Comparison of ENCODE assay signal across 9 mouse cellular contexts in the genomic region with DNA sequence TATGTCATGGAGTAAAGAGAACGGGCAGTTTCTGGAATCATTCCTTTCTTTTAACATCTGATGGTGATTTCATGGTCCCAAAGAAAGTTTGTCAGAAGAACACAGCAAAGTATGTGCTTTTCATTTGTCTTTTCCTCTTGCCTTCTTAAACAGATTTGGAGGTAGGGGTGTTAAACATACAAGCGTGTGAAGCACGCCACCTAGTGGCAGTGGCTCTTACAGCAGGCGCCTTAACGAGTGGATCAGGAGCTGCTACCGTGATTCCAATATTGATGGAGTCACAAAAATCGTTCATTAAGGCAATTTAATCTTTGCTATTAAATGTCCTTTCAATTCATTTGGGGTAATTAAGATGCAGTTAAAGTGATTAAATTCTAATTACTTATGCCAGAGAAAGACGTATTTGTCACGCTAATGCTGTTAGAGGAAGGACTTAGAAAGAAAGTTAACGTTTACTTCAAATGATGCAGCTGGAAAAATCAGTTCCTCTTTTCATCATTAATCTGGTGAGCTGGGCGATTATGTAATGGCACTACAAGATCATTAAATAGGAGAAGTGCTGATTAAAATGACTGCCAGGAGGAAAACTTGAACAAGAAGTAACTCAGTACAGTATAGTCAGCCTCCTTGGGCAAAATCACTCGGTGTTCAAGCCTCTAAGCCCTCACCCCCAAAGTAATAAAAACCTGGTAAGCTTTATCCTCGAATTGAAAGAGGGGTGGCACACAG. TPM values are rescaled to one million over a fixed set of nuclear protein-coding genes. Genes with fewer than 3 reads are reported as not detected.
A peak's percentile ranks its signal among the peaks of the same experiment; 100 is the strongest.
DNase-seq lines count a peak whose midpoint lies in the region; ATAC-seq and TF ChIP-seq lines count a peak whose summit lies in the region.
"Had no signal": no experiment of that assay in that cellular context is flagged by ENCODE, and none has a peak within 500 bp of the region (broad histone marks: within the 10 kb centered on the region; RNA-seq: fewer than 3 reads in every experiment).

No protein-coding gene starts in this region.

- dilution Hi-C loops in CH12.LX (cut with MboI; ENCODE audit: extremely low pct_ligation_motif_present, extremely low pct_unique_long_range_greater_than_20kb, low sequenced_read_pairs): no loop called here

- no peak overlapping the region for H3K9ac ChIP-seq in heart, adult 2 months (ENCODE audit: low read depth, low read length)
- H3K9ac ChIP-seq in CH12.LX (ENCODE audit: insufficient read depth, low read depth): no peak overlapping the region
- H3K9ac ChIP-seq: embryonic facial prominence, embryonic 15.5 days had no signal

- no peak for TF ChIP-seq EP300 in heart, adult 2 months (IDR thresholded peaks at IDR 0.05; ENCODE audit: insufficient read depth, low read depth, low read length)
- TF ChIP-seq EP300 in CH12.LX (IDR thresholded peaks at IDR 0.05; ENCODE audit: low read length): 0 out of 2 replicates have a peak, but pooled peaks have one; percentile 31

- TF ChIP-seq CTCF in heart, adult 2 months (IDR thresholded peaks at IDR 0.05): peak; percentile 88
- peak; percentile 94 to 97 for TF ChIP-seq CTCF in CH12.LX (conservative IDR thresholded peaks at IDR 0.05 in 1 of 2, IDR thresholded peaks at IDR 0.05 in 1 of 2; ENCODE audit: low read depth in 2 of 2, low read length in 2 of 2)
- TF ChIP-seq CTCF in bone marrow, adult 2 months (IDR thresholded peaks at IDR 0.05; ENCODE audit: control insufficient read depth, insufficient read depth, low read length): peak; percentile 63

- intact Hi-C loops in heart, adult 2 months (cut with DNase I): no loop called here

- 21% methylated on average over 13 of the region's 13 CpGs for WGBS in heart, adult 2 months
- WGBS in heart, embryonic 10.5 days: 24% methylated on average over 13 of the region's 13 CpGs
- 8% methylated on average over 13 of the region's 13 CpGs for WGBS in bone marrow, adult 2 months

- peak; percentile 71; the same call in 1 of the 2 replicates for ATAC-seq in megakaryocyte-erythroid progenitor cell, adult 5-6 weeks (replicated peaks; ENCODE audit: low FRiP score, low TSS enrichment, poor library complexity, severe bottlenecking)

- no peak overlapping the region for H3K4me2 ChIP-seq in CH12.LX (ENCODE audit: insufficient read depth, low read depth, poor library complexity, severe bottlenecking)
- H3K4me2 ChIP-seq: embryonic facial prominence, embryonic 15.5 days had no signal

- no peaks in the 10 kb centered on the region for H3K4me1 ChIP-seq in heart, adult 2 months (ENCODE audit: control insufficient read depth, insufficient read depth, low read length)
- no peaks in the 10 kb centered on the region for H3K4me1 ChIP-seq in heart, embryonic 10.5 days
- no peaks in the 10 kb centered on the region; a peak in 1 of 4 replicates for H3K4me1 ChIP-seq in CH12.LX (ENCODE audit: control insufficient read depth in 1 of 2, insufficient read depth in 2 of 2)
- no peaks in the 10 kb centered on the region; the same call in 1 of the 2 replicates for H3K4me1 ChIP-seq in bone marrow, adult 2 months (ENCODE audit: control insufficient read depth, insufficient read depth, low read length)

- H3K27ac ChIP-seq in heart, adult 2 months: no peak overlapping the region
- no peak overlapping the region for H3K27ac ChIP-seq in heart, embryonic 10.5 days
- H3K27ac ChIP-seq in CH12.LX (ENCODE audit: insufficient read depth, low read depth): no peak overlapping the region
- no peak overlapping the region for H3K27ac ChIP-seq in bone marrow, adult 2 months (ENCODE audit: control insufficient read depth, insufficient read depth, low read depth, low read length, poor library complexity)
- H3K27ac ChIP-seq: embryonic facial prominence, embryonic 15.5 days had no signal

- peaks cover 11% of the 10 kb centered on the region for H3K27me3 ChIP-seq in heart, adult 2 months (ENCODE audit: control insufficient read depth, insufficient read depth, low read length)
- H3K27me3 ChIP-seq in heart, embryonic 10.5 days (ENCODE audit: insufficient read depth, poor library complexity, severe bottlenecking): peaks cover 60% of the 10 kb centered on the region
- peaks cover 52% of the 10 kb centered on the region for H3K27me3 ChIP-seq in CH12.LX (replicated peaks)

- DNase-seq in heart, adult 2 months: peak; percentile 27 to 53
- DNase-seq in heart, embryonic 10.5 days (ENCODE audit: low spot score): no peak
- peak; percentile 72 for DNase-seq in CH12.LX (ENCODE audit: extremely low read depth)
- peak; percentile 67 to 71 for DNase-seq in frontal cortex, postnatal 25 days (ENCODE audit: low spot score in 2 of 2)
- peak; percentile 82 to 87 for DNase-seq in layer of hippocampus, postnatal 10 days (ENCODE audit: low spot score in 2 of 2)
- DNase-seq in thymus, postnatal 14 days: peak; percentile 51

- H3K4me3 ChIP-seq in heart, adult 2 months: no peak overlapping the region
- no peak overlapping the region for H3K4me3 ChIP-seq in heart, embryonic 10.5 days
- H3K4me3 ChIP-seq in CH12.LX (replicated peaks in 1 of 3; ENCODE audit: low read depth in 2 of 3, low read length in 2 of 3, poor library complexity in 1 of 3): no peak overlapping the region
- H3K4me3 ChIP-seq in bone marrow, adult 2 months (replicated peaks; ENCODE audit: control insufficient read depth, low read depth, low read length): no peak overlapping the region
- H3K4me3 ChIP-seq: embryonic facial prominence, embryonic 15.5 days had no signal

- no peaks in the 10 kb centered on the region for H3K79me2 ChIP-seq in heart, adult 2 months (replicated peaks; ENCODE audit: control insufficient read depth, insufficient read depth, low read length)
- H3K79me2 ChIP-seq in CH12.LX (replicated peaks; ENCODE audit: control insufficient read depth, extremely low read depth, insufficient read depth, poor library complexity, severe bottlenecking): no peaks in the 10 kb centered on the region

- no peaks in the 10 kb centered on the region for H3K36me3 ChIP-seq in heart, adult 2 months (ENCODE audit: control insufficient read depth, insufficient read depth, low read length)
- H3K36me3 ChIP-seq in heart, embryonic 10.5 days: no peaks in the 10 kb centered on the region
- H3K36me3 ChIP-seq in CH12.LX (replicated peaks in 1 of 2; ENCODE audit: control insufficient read depth in 1 of 2, insufficient read depth in 1 of 2, low read length in 1 of 2): no peaks in the 10 kb centered on the region
- H3K36me3 ChIP-seq: embryonic facial prominence, embryonic 15.5 days had no signal

- no peak for TF ChIP-seq POLR2A in heart, adult 2 months (IDR thresholded peaks at IDR 0.05; ENCODE audit: insufficient read depth, low read depth, low read length)
- TF ChIP-seq POLR2A in CH12.LX (IDR thresholded peaks at IDR 0.05; ENCODE audit: low read depth, low read length): no peak
- no peak for TF ChIP-seq POLR2A in bone marrow, adult 2 months (IDR thresholded peaks at IDR 0.05; ENCODE audit: borderline replicate concordance, control insufficient read depth, low read depth, low read length)

- H3K9me3 ChIP-seq in heart, embryonic 10.5 days: no peaks in the 10 kb centered on the region
- no peaks in the 10 kb centered on the region for H3K9me3 ChIP-seq in CH12.LX (replicated peaks; ENCODE audit: low read length)
- H3K9me3 ChIP-seq: embryonic facial prominence, embryonic 15.5 days had no signal

- in situ Hi-C loops in CH12.LX (cut with MboI; ENCODE audit: low pct_ligation_motif_present, low pct_unique_long_range_greater_than_20kb, low sequenced_read_pairs): loop anchor here (5.0 to 25.0 kb wide), 2 partner anchors 334 to 729 kb away; no protein-coding TSS in a partner anchor

- peak; percentile 94 for TF ChIP-seq RAD21 in CH12.LX (IDR thresholded peaks at IDR 0.05; ENCODE audit: low read depth, low read length)

TF ChIP-seq in CH12.LX, 34 proteins besides CTCF, POLR2A, EP300 and RAD21 (continues in another document):
- TF ChIP-seq RCOR1 (conservative IDR thresholded peaks at IDR 0.05; ENCODE audit: low read depth, low read length) (no peak), ELF1 (IDR thresholded peaks at IDR 0.05; ENCODE audit: low read depth, low read length) (no peak), TCF12 (IDR thresholded peaks at IDR 0.05; ENCODE audit: low read depth, low read length) (peak; percentile 34; the same call in 1 of the 2 replicates), JUN (IDR thresholded peaks at IDR 0.05; ENCODE audit: insufficient read depth, low read depth, low read length) (no peak), ZNF384 (IDR thresholded peaks at IDR 0.05; ENCODE audit: low read depth, low read length) (no peak), MAZ (IDR thresholded peaks at IDR 0.05; ENCODE audit: low read depth, low read length) (no peak), SIN3A (IDR thresholded peaks at IDR 0.05; ENCODE audit: low read length) (0 out of 2 replicates have a peak, but pooled peaks have one; percentile 29), USF2 (conservative IDR thresholded peaks at IDR 0.05; ENCODE audit: low read depth, low read length) (no peak), CHD2 (IDR thresholded peaks at IDR 0.05; ENCODE audit: low read length) (peak; percentile 45; the same call in 1 of the 2 replicates), IRF4 (IDR thresholded peaks at IDR 0.05; ENCODE audit: low read depth, low read length) (0 out of 2 replicates have a peak, but pooled peaks have one; percentile 34), MEF2A (IDR thresholded peaks at IDR 0.05; ENCODE audit: borderline replicate concordance, low read depth, low read length) (no peak), ZMIZ1 (IDR thresholded peaks at IDR 0.05; ENCODE audit: low read depth, low read length) (no peak), ZC3H11A (IDR thresholded peaks at IDR 0.05; ENCODE audit: low read depth, low read length) (peak; percentile 36), KAT2A (IDR thresholded peaks at IDR 0.05; ENCODE audit: insufficient replicate concordance, low read length) (no peak), GABPA (IDR thresholded peaks at IDR 0.05; ENCODE audit: insufficient replicate concordance, low read depth, low read length) (no peak), MYC (IDR thresholded peaks at IDR 0.05; ENCODE audit: low read depth, low read length) (no peak), MAX (IDR thresholded peaks at IDR 0.05; ENCODE audit: low read length) (0 out of 2 replicates have a peak, but pooled peaks have one; percentile 37)

RNA-seq across cellular contexts. Expression of a gene that starts 9.4 kb away (rescaled TPM):
- not detected for total RNA-seq in heart, adult 2 months (2021)
- not detected in 2 replicates for polyA plus RNA-seq in heart, adult 2 months (2012; rRNA removed)
- polyA plus RNA-seq in heart, embryonic 10.5 days (2016; fragmentation: Nextera tagmentation; extraction: Ambion mirVana): 0.10 and 1.9 TPM in 2 replicates
- total RNA-seq in CH12.LX (2012; rRNA removed) (not detected in 2 replicates), CH12.LX (2014; rRNA removed) (not detected in 2 replicates)
- not detected in 2 replicates for polyA plus RNA-seq in CH12.LX (2012; ENCODE audit: insufficient read length, low read depth)
- polyA plus RNA-seq in bone marrow, adult 2 months (2011; ENCODE audit: insufficient read depth, insufficient read length, low replicate concordance, missing spikeins): not detected in 2 replicates
- total RNA-seq in layer of hippocampus, postnatal 10 days (2021): under 1 TPM; 0.14 to 0.16 TPM
- not detected in 2 replicates for total RNA-seq in megakaryocyte-erythroid progenitor cell, adult 5-6 weeks (2014; fragmentation: Nextera tagmentation)
- total RNA-seq in megakaryocyte-erythroid progenitor cell, adult 5-6 weeks (2017): not detected in 2 replicates
